Mouse (Mus musculus) MEL-GATA-1-ER (cell line): Measurements from ENCODE around the gene Osbpl5.

Source experiments
- DNase-seq: peaks from one replicate; pipeline ENCODE4 v3.0.0-alpha.2; 2012; ENCODE audit warnings: low read depth; ENCODE audit errors: extremely low read depth

Osbpl5 gene

DNA sequence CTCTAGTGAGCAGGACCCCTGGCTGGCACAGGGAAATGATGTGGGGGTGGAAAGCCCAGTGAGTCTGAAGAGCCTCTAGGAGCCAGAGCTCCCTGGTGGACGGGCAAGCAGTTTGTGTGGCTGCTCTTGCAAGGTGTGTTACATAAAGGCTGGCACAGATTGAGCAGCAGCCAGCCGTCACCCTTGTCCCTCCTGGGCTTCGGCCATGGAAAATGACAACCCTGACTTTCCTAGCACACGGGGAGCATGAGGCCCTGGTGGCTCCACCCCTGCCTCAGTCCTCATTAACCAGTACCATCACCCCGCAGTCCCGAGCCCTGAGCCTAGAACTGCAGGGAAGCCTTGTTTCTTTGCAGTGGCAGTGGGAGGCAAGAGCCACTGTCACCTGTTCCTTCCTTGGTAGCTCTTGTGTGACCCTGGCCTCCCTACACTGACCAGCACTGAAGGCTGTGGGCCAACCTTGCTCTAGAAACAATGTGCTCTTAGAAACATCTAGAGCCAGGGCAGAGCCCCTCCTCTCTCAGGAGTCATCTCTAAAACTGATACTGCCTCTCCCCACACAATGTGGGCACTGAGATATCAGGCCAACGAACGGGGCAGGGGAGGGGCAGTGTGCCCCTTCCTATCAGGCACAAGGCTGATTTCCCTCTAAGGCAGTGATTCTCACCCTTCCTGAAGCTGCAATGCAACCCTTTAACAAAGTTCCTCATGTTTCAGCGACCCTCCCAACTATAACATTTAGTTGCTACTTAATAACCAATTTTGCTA is 1.2 kb downstream of the Osbpl5 start:
- no peak for DNase-seq

- DNase-seq: peak; percentile 42
Measured at GRCm38 (mm10) chr7:143753990-143754715, 2.6 kb downstream of the Osbpl5 start.

GRCm38 (mm10) chr7:143752606-143753005 is 4.2 kb downstream of the Osbpl5 start:
- DNase-seq: no peak

DNA sequence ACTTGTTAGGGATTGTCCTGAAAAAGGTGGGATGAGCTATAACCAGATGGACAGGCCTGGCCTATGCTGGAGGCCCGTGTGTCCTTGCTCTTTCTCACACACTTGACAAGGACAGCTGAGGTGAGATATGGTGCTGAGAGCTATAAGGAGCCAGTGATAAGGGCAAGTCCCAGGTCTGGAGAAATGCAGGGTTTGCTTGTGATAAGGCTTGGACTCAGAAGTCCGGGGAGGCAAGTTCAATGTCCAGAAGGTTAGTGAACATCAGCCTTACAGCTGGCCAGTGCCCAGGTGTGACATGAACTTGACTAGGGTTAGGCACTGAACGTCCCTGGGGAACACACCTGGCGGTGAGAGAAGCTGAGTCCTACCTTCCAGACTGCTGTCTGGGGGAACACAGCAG is 4.7 kb downstream of the Osbpl5 start:
- no peak for DNase-seq

DNA sequence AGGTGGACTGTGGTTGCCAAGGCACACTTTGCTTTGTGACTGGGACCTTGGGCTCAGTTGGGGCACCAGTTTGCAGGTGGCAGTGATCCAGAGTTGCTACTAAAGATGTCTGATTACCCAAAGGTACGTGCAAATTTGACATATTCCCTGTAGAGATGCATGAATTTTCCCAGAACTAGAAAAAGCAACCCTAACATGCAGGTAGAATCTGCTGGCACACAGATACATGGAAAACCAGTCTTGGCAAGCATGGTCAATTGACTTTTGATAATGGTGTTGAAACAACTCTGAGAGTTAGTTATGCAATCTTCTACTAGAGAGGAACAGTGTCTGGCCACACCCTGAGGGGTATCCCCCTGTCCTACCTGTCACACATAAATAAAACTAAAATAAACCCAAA is 5.4 kb downstream of the Osbpl5 start:
- DNase-seq: no peak

- no peak for DNase-seq
Measured at GRCm38 (mm10) chr7:143749045-143749444, 7.7 kb downstream of the Osbpl5 start.

GRCm38 (mm10) chr7:143748041-143748868 is 8.5 kb downstream of the Osbpl5 start:
- DNase-seq: peak; percentile 58

DNA sequence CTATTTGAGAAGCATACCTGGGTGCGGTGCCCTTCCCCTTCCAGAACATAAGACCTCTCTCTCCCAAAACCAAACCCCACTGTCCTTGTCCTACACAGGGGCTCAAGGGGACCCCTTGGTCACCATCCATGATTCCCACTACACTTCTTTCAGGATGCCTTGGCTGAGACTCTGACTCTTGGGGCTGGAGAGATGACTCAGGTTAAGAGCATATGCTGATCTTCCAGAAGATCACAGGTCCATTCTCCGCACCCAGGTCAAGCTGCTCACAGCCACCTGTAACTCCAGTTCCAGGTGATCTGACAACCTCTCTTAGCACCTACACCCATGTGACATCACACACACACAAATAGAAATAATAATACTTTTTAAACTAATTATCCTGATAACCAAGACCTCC is 16.1 kb downstream of the Osbpl5 start:
- no peak for DNase-seq

- DNase-seq: no peak
Measured at GRCm38 (mm10) chr7:143739511-143740461, 17.0 kb downstream of the Osbpl5 start.

DNA sequence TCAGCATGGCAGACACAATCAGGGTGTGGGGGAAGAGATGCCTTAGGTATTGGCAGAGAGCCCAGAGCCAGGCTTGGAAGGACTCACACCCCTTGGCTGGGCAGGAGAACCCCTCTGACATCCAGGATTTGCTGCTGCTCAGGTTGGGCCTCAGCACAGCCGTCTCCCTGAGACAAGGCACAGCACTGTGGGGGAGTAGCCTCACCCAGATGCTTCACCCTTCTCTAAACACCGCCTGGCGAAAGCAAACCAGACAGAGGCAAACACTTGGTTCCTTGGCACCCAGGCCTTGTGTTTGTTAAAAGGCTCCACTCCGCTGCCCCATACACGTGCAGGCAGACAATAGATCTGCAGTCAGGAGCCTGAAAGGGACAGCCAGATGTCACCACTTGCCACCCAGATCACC is 18.2 kb downstream of the Osbpl5 start:
- no peak for DNase-seq

DNA sequence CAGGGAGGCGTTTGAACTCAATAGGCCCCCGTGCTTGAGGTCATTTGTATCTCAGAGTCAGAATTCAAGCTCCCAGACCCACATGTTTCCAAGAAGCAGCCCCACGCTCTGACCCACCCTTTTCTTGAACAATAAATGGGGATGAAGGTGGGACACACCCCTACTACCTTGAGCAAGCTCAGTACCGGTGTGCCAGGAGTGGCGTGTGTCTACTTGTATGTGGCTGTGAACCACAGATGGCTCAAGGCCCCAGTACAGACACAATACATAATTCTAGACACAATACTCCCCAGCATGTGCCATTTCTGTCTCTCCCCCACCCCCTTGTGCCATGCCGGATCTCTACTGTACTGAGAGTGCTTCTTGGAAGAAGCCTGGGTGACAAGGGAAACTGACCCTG is 18.6 kb downstream of the Osbpl5 start:
- DNase-seq: no peak

DNA sequence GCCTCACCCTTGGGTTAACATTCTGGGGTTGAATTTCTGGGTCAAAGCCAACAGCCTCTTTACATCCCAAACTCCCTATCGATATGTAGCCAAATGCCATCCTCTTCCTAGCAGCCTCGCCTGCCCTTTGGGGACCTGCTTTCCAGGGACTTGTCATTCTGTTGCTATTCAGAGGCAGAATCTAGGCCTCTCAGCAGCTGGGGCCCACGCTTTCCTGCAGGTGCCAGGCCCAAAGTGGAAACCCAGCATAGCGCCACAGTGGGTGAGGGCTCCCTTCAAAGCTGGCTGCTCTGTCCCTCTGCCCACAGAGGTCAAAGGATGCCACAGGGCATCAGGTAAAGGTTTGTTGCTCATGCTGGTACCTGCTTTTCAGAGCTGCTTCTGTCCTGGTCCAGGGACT is 23.0 kb downstream of the Osbpl5 start:
- DNase-seq: no peak

DNA sequence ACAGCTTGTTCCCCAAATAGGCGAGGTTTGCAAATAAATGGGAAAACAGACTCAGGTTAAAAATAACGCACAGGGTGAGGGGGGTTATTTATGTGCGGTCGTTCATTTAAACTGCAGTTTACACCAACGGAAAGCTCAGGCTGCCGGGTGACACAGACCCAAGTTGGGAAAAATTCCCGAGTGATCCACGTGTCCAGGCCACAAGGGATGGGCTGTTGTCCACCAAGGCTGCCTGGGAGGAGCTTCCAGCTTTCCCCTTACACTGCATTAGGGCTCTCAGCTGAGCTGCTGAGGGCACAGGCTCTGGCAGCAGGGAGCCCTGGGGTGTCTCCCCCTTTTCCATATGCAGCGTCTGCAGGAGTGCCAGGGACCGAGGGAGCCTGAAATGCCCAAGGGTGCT is 26.9 kb downstream of the Osbpl5 start:
- DNase-seq: no peak

DNA sequence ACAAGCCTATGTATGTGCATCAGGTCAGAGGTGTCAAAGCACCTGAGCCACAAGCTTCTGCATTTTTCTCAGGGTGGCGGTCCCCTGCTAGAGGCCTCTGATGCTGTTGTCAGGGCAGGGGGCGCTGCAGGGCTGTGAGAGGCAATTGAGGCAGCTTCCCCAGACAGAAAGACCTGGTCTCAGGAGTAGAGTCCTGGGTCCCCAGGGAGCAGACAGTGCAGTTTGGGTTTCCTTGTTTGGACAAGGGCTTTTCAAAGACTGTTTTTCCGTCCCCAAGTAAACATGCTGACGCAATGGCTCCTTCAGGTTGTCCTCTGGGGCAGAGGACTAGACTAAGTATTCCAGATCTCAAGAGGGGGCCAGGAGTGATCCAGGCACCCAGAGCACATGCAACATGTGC is 30.4 kb downstream of the Osbpl5 start:
- no peak for DNase-seq

DNA sequence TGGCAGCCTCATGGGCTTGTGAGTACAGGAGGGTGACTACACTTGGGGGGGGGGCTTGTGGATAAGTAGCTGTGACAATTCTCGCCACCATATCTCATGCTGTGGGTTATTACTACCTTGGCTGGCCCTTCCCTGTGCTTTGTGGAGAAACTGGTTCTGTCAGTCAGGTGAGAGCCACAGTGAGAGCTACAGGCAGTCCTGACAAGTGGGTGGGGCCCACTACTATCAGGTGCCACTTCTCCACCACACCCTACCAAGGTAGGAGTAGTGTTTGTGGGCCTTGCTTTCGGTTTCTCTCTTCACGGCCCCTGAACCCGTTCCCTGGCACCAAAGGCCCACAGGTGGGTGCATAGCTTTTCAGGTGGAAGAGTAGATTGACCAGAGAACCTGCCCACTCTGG is 32.9 kb downstream of the Osbpl5 start:
- no peak for DNase-seq

DNA sequence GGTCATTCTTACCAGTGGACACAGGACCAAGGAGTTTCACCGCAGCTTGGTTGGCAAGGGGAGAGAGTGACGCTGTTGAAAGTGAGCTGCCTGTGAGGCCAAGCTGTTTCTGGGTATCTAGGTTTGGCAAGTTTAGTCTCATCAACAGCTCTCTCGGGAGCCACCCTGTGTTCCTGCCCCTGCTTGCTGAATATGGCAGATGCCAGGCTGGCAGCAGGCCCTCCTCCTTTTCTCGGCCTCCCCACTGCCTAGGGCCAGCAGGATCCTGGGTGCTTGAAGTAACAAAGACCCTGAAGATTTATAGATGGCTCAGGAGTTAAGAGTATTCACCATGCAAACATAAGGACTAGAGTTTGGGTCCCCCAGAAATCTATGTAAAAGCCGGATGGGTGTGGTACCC is 34.1 kb downstream of the Osbpl5 start:
- DNase-seq: no peak

- DNase-seq: no peak
Measured at GRCm38 (mm10) chr7:143717811-143718210, 39.0 kb downstream of the Osbpl5 start.

- DNase-seq: no peak
Measured at GRCm38 (mm10) chr7:143713421-143713820, 43.4 kb downstream of the Osbpl5 start.

- DNase-seq: no peak
Measured at GRCm38 (mm10) chr7:143712771-143713348, 43.9 kb downstream of the Osbpl5 start.

GRCm38 (mm10) chr7:143712023-143712422 is 44.8 kb downstream of the Osbpl5 start:
- DNase-seq: no peak

DNA sequence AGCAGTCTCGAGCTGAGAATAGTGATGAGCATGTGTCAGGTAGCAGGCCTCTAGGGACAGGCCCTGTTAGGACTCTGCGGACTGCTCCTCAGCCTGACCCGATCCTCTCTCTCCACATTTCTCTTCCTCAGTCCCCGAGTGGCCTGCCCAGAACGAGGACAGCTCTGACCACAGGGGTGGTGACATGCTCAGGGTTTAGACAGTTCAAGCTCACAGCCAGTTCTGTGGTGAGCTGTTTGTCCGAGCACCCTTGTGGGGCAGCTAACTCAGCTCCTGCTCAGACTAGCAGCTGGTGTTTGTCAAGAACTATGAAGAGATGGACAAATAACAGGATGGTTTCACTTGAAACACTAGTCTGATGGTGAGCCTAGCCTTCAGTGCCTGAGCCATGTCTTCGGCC is 45.4 kb downstream of the Osbpl5 start:
- no peak for DNase-seq
